Mouse (Mus musculus) limb, embryonic 11.5 days (tissue): Measurements from ENCODE around the gene Anapc16. TPM values are rescaled to one million over a fixed set of nuclear protein-coding genes. Genes with fewer than 3 reads are reported as not detected.

Experiments
- ATAC-seq: fragments of 200-750 bp; cut with Nextera tagmentation; 2 replicates; pipeline ENCODE4 v1.8.0; 2017; ENCODE audit warnings: low read depth; ENCODE audit not compliant: insufficient number of reproducible peaks, low FRiP score, low TSS enrichment
- DNase-seq: peaks from one replicate; pipeline ENCODE4 v3.0.0-alpha.2; 2015; ENCODE audit warnings: low spot score
- H3K27ac ChIP-seq: fragments of 300-500 bp; sonication (generic); replicated peaks from 2 replicates; pipeline ENCODE4 v1.5.1; 2014; ENCODE audit warnings: low read depth, mild to moderate bottlenecking, low read length
- H3K27me3 ChIP-seq: fragments of 300-500 bp; sonication (generic); 2 replicates; pipeline ENCODE4 v1.6.1; 2014; ENCODE audit warnings: mild to moderate bottlenecking, low read length, mixed read lengths; ENCODE audit not compliant: control insufficient read depth, insufficient read depth
- H3K36me3 ChIP-seq: fragments of 300-500 bp; sonication (generic); 2 replicates; pipeline ENCODE4 v1.6.1; 2014; ENCODE audit warnings: mild to moderate bottlenecking, low read length, moderate library complexity, mixed read lengths; ENCODE audit not compliant: control insufficient read depth, insufficient read depth
- H3K4me1 ChIP-seq: fragments of 300-500 bp; sonication (generic); 2 replicates; pipeline ENCODE4 v1.6.1; 2014; ENCODE audit warnings: low read length, mixed read lengths; ENCODE audit not compliant: control insufficient read depth, insufficient read depth
- H3K4me2 ChIP-seq: fragments of 300-500 bp; sonication (generic); 2 replicates; pipeline ENCODE4 v1.6.1; 2014; ENCODE audit warnings: low read depth, mild to moderate bottlenecking, moderate library complexity; ENCODE audit not compliant: severe bottlenecking
- H3K4me3 ChIP-seq: fragments of 300-500 bp; sonication (generic); 2 replicates; pipeline ENCODE4 v1.5.1; 2014; ENCODE audit warnings: low read depth, low read length
- H3K9ac ChIP-seq: fragments of 300-500 bp; sonication (generic); 2 replicates; pipeline ENCODE4 v1.6.1; 2014; ENCODE audit warnings: mild to moderate bottlenecking, low read length
- H3K9me3 ChIP-seq: fragments of 300-500 bp; sonication (generic); 2 replicates; pipeline ENCODE4 v1.6.1; 2016; ENCODE audit warnings: low read length; ENCODE audit not compliant: control insufficient read depth
- WGBS: fragments of 180-500 bp; shearing (Covaris S2); extraction: QIAGEN DNeasy Blood & Tissue Kit; methylation state at CpG from one replicate; pipeline ENCODE4 v1.1.7; 2014; 5-methylcytosine and 5-hydroxymethylcytosine counted together
- polyA plus RNA-seq: library from polyadenylated mRNA; unstranded; fragments of >200 nt; fragmentation: Nextera tagmentation; extraction: Ambion mirVana; gene quantifications from 2 replicates; pipeline ENCODE4 v1.2.1, GENCODE M21; 2014

Gene Anapc16
- polyA plus RNA-seq, 1 experiment from 2014 or later, result 112 TPM

GRCm38 (mm10) chr10:59965788-59966187 is 37.1 kb downstream of the Anapc16 start:
- Histone ChIP-seq H3K36me3 (no peaks in the 10 kb centered on the region), H3K4me2 (no peak overlapping the region; the same call in 1 of the 2 replicates), H3K27ac (peak overlapping the region; percentile 92), H3K9ac (peak overlapping the region; percentile 28), H3K4me3 (no peak overlapping the region), H3K4me1 (peaks cover 27% of the 10 kb centered on the region), H3K9me3 (no peaks in the 10 kb centered on the region), H3K27me3 (no peaks in the 10 kb centered on the region)
- ATAC-seq (peak; percentile 33; the same call in 1 of the 2 replicates), DNase-seq (peak; percentile 80)
- WGBS, result 13% methylated on average over 8 of the region's 8 CpGs

DNA sequence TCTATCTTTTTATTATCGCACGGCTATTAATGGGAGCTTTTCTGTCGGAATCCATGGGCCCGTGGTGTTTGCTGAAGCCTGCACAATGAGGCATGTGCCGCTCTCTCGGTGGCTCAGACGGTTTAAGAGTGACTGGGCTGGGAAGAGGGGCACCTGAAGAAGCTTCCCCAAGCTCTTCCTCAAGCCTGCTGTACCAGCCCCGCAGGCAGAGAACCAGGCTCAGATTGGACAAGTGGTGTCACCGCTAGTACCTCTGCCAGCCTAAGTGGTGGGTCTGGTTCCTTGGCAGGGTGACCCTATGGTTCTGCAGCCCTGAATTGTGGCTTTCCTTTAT is 37.6 kb downstream of the Anapc16 start:
- Histone ChIP-seq H3K9me3 (no peaks in the 10 kb centered on the region), H3K4me2 (peak overlapping the region; percentile 33; the same call in 1 of the 2 replicates), H3K4me1 (peaks cover 22% of the 10 kb centered on the region), H3K9ac (peak overlapping the region; percentile 13), H3K4me3 (no peak overlapping the region), H3K36me3 (no peaks in the 10 kb centered on the region), H3K27me3 (no peaks in the 10 kb centered on the region), H3K27ac (peak overlapping the region; percentile 92)
- ATAC-seq (peak; percentile 13; the same call in 1 of the 2 replicates), DNase-seq (no peak)
- 31% methylated on average over 9 of the region's 9 CpGs for WGBS

GRCm38 (mm10) chr10:59964504-59965361 is 38.2 kb downstream of the Anapc16 start:
- DNase-seq (peak; percentile 84), ATAC-seq (peak; percentile 86)
- 2% methylated on average over 20 of the region's 23 CpGs for WGBS
- H3K4me3 ChIP-seq, result no peak overlapping the region
- H3K4me1 ChIP-seq, result peaks cover 22% of the 10 kb centered on the region
- H3K27me3 ChIP-seq, result no peaks in the 10 kb centered on the region
- H3K36me3 ChIP-seq, result no peaks in the 10 kb centered on the region
- peak overlapping the region; percentile 33; the same call in 1 of the 2 replicates for H3K4me2 ChIP-seq
- no peaks in the 10 kb centered on the region for H3K9me3 ChIP-seq
- peak overlapping the region; percentile 92 for H3K27ac ChIP-seq
- H3K9ac ChIP-seq, result peak overlapping the region; percentile 13; the same call in 1 of the 2 replicates

GRCm38 (mm10) chr10:59963609-59964008 is 39.3 kb downstream of the Anapc16 start:
- DNase-seq (no peak), ATAC-seq (no peak)
- Histone ChIP-seq H3K36me3 (no peaks in the 10 kb centered on the region), H3K9me3 (no peaks in the 10 kb centered on the region), H3K27ac (peak overlapping the region; percentile 92), H3K4me3 (no peak overlapping the region), H3K9ac (no peak overlapping the region), H3K4me1 (peaks cover 25% of the 10 kb centered on the region), H3K4me2 (no peak overlapping the region), H3K27me3 (no peaks in the 10 kb centered on the region)
- WGBS, result 51% methylated on average over 2 of the region's 2 CpGs

DNA sequence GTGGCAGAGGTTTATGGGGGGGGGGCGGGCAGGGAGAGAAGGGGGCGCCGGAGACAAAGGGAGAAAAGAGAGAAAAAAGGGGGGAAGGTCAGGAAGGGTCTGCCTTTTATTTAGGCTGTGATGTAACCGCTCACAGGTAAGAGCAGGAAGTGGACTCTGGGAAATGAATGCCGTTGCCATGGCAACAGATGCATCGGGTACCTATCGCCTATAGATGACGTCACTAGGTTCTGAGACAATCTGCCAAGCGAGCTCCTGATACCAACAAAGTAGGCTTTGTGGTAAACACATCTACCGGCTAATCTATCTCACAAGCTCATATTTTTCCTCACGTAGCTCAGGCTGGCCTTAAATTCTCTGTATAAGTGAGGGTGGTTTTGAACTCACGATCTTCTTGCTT is 43.4 kb downstream of the Anapc16 start:
- Histone ChIP-seq H3K4me3 (no peak overlapping the region), H3K4me2 (no peak overlapping the region), H3K36me3 (no peaks in the 10 kb centered on the region), H3K27ac (no peak overlapping the region), H3K27me3 (no peaks in the 10 kb centered on the region), H3K9ac (no peak overlapping the region), H3K9me3 (no peaks in the 10 kb centered on the region), H3K4me1 (peaks cover 23% of the 10 kb centered on the region)
- ATAC-seq (no peak), DNase-seq (no peak)
- WGBS, result 78% methylated on average over 12 of the region's 12 CpGs

GRCm38 (mm10) chr10:59958458-59958857 is 44.5 kb downstream of the Anapc16 start:
- no peak for ATAC-seq

GRCm38 (mm10) chr10:59957171-59958149 is 45.5 kb downstream of the Anapc16 start:
- WGBS, result 13% methylated on average over 25 of the region's 25 CpGs
- Histone ChIP-seq H3K36me3 (no peaks in the 10 kb centered on the region), H3K27ac (no peak overlapping the region), H3K27me3 (no peaks in the 10 kb centered on the region), H3K9me3 (no peaks in the 10 kb centered on the region), H3K4me1 (peaks cover 19% of the 10 kb centered on the region), H3K4me2 (peak overlapping the region; percentile 32), H3K4me3 (peak overlapping the region; percentile 3; the same call in 1 of the 2 replicates), H3K9ac (peak overlapping the region; percentile 22; the same call in 1 of the 2 replicates)
- DNase-seq (no peak), ATAC-seq (no peak)

More at GRCm38 (mm10) chr10:59958458-59958857, 44.5 kb downstream of the Anapc16 start:
- peaks cover 17% of the 10 kb centered on the region for H3K4me1 ChIP-seq
- no peaks in the 10 kb centered on the region for H3K36me3 ChIP-seq
- H3K4me3 ChIP-seq, result no peak overlapping the region
- no peak overlapping the region for H3K4me2 ChIP-seq
- no peaks in the 10 kb centered on the region for H3K9me3 ChIP-seq
- H3K9ac ChIP-seq, result 0 out of 2 replicates have a peak overlapping the region, but pooled peaks have one; percentile 17
- H3K27ac ChIP-seq, result no peak overlapping the region
- H3K27me3 ChIP-seq, result no peaks in the 10 kb centered on the region
- DNase-seq, result no peak
- 47% methylated on average over 5 of the region's 5 CpGs for WGBS

GRCm38 (mm10) chr10:59956681-59957080 is 46.3 kb downstream of the Anapc16 start:
- DNase-seq (no peak), ATAC-seq (no peak)
- H3K4me3 ChIP-seq, result no peak overlapping the region
- no peak overlapping the region for H3K27ac ChIP-seq
- H3K4me2 ChIP-seq, result no peak overlapping the region
- WGBS, result 63% methylated on average over 5 of the region's 5 CpGs
- H3K4me1 ChIP-seq, result peaks cover 19% of the 10 kb centered on the region
- no peaks in the 10 kb centered on the region for H3K27me3 ChIP-seq
- no peaks in the 10 kb centered on the region for H3K9me3 ChIP-seq
- no peaks in the 10 kb centered on the region for H3K36me3 ChIP-seq
- H3K9ac ChIP-seq, result no peak overlapping the region
